Mouse (Mus musculus): ENCODE results near the gene Pth1r. TPM values are rescaled to one million over a fixed set of nuclear protein-coding genes. Genes with fewer than 3 reads are reported as not detected.

Gene Pth1r
- polyA plus RNA-seq, 2 experiments from 2014 or later: not detected

- ATAC-seq: no peak
Observed at GRCm38 (mm10) chr9:110680736-110681507, 66.0 kb downstream of the Pth1r start.

GRCm38 (mm10) chr9:110678886-110679285 is 68.1 kb downstream of the Pth1r start:
- no peak for ATAC-seq

- ATAC-seq: no peak
Observed at GRCm38 (mm10) chr9:110676492-110676911, 70.4 kb downstream of the Pth1r start.

- ATAC-seq: no peak
Observed at GRCm38 (mm10) chr9:110673107-110673752, 73.7 kb downstream of the Pth1r start.

- ATAC-seq: no peak
Observed at GRCm38 (mm10) chr9:110672462-110673106, 74.4 kb downstream of the Pth1r start.

Other genes with a start within 250 kb of the Pth1r start
- 10 to 100 TPM; 45.0 to 53.9 TPM for gene Setd2, start 214.5 kb downstream of the Pth1r start, polyA plus RNA-seq (2017; shearing (Covaris generic))
- gene Nradd, start 122.7 kb downstream of the Pth1r start, polyA plus RNA-seq (2017; shearing (Covaris generic)): 1 to 10 TPM; 5.5 to 8.2 TPM
- gene Nbeal2, start 93.0 kb downstream of the Pth1r start, polyA plus RNA-seq (2017; shearing (Covaris generic)): 10 to 100 TPM; 20.1 to 20.5 TPM
- gene Ccdc12, start 90.6 kb downstream of the Pth1r start, polyA plus RNA-seq (2017; shearing (Covaris generic)): 100 to 1,000 TPM; 225 to 243 TPM
- gene Myl3, start 5.3 kb downstream of the Pth1r start, polyA plus RNA-seq (2017; shearing (Covaris generic)): not detected
- gene Prss42, start 51.0 kb upstream of the Pth1r start, polyA plus RNA-seq (2017; shearing (Covaris generic)): not detected
- gene Prss44, start 66.8 kb upstream of the Pth1r start, polyA plus RNA-seq (2017; shearing (Covaris generic)): not detected
- not detected for gene Prss43, start 79.5 kb upstream of the Pth1r start, polyA plus RNA-seq (2017; shearing (Covaris generic))
- not detected for gene Prss45, start 87.4 kb upstream of the Pth1r start, polyA plus RNA-seq (2017; shearing (Covaris generic))
- gene Prss46, start 97.4 kb upstream of the Pth1r start, polyA plus RNA-seq (2017; shearing (Covaris generic)): not detected
- not detected for gene Prss50, start 110.8 kb upstream of the Pth1r start, polyA plus RNA-seq (2017; shearing (Covaris generic))
- gene Als2cl, start 132.7 kb upstream of the Pth1r start, polyA plus RNA-seq (2017; shearing (Covaris generic)): 10 to 100 TPM; 17.4 to 29.4 TPM
- gene Tmie, start 133.0 kb upstream of the Pth1r start, polyA plus RNA-seq (2017; shearing (Covaris generic)): 1 to 10 TPM; 2.5 to 3.5 TPM
- under 1 TPM in 1 of 2 experiments, not detected in 1; 0.69 TPM for gene Fam240a, start 169.7 kb upstream of the Pth1r start, polyA plus RNA-seq (2017; shearing (Covaris generic))
- gene Tdgf1, start 199.0 kb upstream of the Pth1r start, polyA plus RNA-seq (2017; shearing (Covaris generic)): 1 to 10 TPM in 1 of 2 experiments, under 1 TPM in 1; 0.22 to 1.2 TPM
- gene Lrrc2, start 204.4 kb upstream of the Pth1r start, polyA plus RNA-seq (2017; shearing (Covaris generic)): under 1 TPM in 1 of 2 experiments, not detected in 1; 0.12 TPM
- not detected for gene Rtp3, start 243.4 kb upstream of the Pth1r start, polyA plus RNA-seq (2017; shearing (Covaris generic))